Mouse (Mus musculus): ENCODE data around the gene Nav3.

Gene Nav3

DNA sequence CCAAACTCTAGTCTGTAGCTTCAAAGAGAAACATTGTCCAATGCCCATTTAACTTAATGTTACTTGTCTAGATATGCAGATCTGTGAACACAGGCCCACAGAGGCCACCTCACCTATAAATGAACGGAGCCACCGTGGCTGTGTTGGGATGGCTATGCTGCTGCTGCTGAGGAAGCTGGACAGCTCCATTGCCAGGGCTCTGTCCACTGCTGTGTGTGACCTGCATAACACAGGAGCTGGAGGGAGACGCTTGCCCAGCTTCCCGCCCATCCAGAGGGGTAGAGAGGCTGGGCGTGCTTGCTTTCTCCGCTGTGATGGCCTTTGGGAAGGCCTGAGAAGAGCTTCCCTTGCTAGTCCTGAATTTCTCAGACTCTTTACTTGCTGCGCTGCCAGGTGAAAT, 603.6 kb downstream of the Nav3 start:
- no peak for DNase-seq (ENCODE audit: extremely low spot score, low read depth, low spot score)

DNA sequence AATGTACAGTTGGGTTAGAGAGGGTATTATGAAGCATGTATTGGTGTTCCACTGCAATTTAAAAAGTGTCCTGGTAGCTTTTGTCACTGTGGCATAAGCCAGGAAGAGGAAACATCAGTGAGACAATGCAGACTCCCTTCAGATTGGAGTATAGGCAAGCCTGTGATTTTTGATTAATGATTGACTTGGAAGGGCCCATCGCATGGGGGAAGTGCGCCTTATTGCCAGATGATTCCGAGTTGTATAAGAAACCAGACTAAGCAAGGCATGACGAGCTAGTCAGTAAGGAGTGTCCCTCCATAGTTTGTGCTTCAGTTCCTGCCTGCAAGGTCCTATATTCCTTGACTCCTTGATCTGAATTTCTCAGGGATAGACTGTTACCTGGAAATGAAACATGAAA, 608.4 kb downstream of the Nav3 start:
- DNase-seq (ENCODE audit: extremely low spot score, low read depth, low spot score), result no peak

DNA sequence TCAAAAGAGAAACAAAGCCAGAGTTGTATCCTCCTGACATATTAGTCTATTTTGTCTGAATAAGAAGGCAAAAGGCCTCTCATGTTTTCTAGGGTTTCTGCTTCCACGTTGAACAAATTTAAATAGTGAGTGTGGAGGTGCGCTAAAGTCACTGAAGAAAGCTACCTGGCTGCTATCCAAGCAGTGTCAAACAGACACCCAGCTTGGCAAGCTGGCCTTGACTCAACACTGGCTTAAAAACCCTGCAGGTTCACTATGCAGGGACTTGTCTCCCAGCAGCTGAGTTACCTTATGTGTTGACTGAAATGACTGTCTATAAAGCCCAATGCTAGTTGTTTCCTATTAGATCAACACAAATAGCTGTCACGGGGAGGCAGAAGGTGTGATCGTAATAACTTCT, 612.3 kb downstream of the Nav3 start:
- DNase-seq (ENCODE audit: extremely low spot score, low read depth, low spot score), result no peak

DNA sequence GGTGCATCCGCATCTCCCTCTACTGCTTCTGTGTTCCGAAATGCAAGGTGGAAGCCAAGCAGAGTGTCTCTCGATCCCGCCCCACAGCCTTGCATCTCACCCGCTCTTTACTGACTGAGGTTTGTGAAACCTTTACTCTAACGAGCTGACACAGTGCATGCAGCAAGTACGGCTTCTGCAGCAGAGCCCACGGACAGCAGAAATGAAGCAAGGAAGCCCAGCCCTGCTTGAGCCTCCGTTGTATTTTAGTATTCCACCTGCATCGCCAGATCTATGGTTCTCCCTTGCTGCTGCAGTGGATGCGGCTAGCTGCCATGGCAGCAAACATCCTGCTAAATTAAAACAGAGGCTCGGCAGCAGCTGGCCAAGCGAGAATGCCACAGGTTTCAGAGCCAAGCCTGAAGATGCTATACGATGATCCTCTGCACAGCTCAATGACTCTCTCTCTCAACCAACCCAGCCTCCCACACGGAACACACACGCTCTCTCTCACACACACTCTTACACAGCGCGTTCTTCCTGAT, 623.2 kb downstream of the Nav3 start:
- DNase-seq (ENCODE audit: extremely low spot score, low read depth, low spot score), result no peak

DNA sequence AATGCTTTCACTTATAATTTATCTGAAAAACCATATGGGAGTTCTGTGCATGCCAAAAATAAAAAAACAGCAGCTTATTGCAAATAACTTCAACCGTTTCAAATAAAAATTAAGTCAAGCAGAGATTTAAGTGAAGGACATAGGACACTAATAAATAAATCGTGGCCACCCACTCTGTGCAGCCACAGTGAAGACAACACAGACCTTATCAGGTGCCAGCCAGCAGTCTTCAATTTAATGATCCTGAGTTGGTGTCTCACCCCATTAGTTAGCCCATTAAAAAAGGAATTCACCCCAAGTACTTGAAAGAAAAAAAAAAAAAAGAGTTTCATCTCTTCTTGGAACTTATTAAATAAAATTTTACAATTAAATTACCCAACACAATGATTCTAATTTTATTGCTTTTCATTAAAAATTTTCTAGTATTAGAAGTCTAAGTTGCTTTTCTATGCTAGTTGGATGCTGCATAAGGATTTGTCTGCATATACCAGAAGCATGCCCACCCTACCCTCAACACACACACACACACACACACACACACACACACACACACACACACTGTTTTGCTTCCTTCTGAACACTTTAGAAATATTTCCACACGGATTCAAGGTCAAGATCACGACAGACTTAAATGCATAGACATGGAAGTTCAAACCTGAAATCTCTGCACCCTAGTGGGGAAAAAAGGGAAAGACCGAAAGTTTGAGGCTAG, 649.1 kb downstream of the Nav3 start:
- DNase-seq (ENCODE audit: extremely low spot score, low read depth, low spot score), result no peak

DNA sequence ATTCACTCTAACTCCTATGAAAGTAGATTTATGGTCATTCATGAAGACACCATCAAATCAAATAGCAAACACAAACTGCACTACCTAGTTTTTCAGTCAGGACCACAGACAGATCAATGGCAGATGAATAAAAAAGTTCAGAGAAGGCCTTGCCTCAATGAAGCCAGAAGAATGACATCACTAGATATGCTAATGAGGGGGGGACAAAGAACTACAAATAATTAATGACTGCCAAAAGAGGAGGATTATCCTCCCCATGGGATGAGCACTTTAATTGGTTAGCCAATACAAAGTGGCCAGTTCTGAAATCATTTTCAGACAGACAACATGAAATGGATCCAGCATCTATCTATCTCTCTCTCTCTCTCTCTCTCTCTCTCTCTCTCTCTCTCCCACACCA, 652.6 kb downstream of the Nav3 start:
- DNase-seq (ENCODE audit: extremely low spot score, low read depth, low spot score), result no peak

DNA sequence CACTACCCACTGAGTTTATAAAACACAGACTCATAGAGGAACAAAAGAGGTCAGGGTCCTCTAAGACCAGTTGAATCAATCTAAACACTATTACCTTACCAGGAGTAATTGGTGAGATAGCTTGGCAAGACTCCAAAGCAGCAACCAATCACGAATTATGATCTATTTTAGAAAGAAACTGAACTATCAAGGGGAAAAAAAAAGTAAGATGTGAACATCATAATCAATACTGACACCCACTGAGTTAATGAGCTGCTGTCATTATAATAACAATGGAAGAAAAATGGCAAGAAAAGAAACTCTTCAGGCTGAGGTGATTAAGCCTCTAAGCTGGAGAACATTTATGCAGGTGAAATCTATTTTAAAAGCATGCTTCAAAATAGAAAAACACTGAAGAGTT, 653.8 kb downstream of the Nav3 start:
- DNase-seq (ENCODE audit: extremely low spot score, low read depth, low spot score), result no peak

DNA sequence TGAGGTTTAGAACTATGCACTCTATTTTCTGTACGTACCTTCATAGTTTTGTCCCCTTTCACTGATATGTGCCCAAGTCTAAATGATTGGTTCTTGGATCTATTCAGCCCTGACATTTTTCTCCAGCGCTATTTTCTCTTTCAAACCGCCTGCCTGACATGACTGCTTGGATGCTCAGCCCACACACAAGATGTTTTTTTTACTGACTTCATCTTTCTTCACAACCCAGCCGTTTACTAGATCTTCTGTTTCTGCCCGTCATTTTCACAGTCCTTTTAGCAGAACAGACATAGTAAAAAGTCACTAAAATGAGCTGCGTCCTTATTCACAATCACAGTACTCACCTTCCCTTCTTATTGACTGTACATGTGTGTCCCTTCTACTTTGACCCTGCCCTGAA, 656.8 kb downstream of the Nav3 start:
- DNase-seq (ENCODE audit: extremely low spot score, low read depth, low spot score), result no peak

DNA sequence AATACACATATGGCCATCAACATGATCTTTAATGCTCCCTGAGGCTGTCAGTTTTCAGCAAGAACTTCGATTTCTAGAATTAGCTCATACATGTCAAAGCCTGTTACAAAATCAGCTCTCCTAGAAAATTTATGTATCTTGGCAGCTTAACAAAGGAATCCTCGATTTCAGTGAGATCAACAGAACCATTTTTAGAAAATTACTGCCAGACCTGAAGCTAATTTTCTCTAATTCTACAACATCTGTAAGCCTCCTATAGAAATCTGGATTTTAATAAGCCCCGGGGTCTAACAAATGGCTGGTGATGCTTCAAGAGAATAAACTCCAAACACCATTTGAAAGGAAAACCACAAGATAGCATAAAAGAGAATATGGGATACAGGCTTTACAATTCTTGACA, 659.0 kb downstream of the Nav3 start:
- no peak for DNase-seq (ENCODE audit: extremely low spot score, low read depth, low spot score)

DNA sequence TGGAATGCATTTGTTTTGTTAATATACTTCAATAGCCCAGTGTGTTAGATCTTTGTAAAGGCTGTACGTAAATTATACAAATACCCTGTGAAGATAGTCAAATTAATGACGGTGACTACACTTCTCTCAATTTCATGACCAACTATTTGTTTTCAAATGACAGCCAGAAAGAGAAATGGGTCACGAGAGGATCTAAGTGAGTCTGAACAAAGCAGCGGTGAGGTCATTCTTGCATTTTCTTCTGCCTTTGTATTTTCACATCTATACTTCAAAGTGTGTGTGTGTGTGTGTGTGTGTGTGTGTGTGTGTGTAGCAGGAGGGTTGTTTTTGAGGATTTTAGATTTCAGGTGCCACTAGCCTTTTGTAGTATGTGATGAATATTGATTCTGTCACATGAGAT, 662.5 kb downstream of the Nav3 start:
- no peak for DNase-seq (ENCODE audit: extremely low spot score, low read depth, low spot score)

DNA sequence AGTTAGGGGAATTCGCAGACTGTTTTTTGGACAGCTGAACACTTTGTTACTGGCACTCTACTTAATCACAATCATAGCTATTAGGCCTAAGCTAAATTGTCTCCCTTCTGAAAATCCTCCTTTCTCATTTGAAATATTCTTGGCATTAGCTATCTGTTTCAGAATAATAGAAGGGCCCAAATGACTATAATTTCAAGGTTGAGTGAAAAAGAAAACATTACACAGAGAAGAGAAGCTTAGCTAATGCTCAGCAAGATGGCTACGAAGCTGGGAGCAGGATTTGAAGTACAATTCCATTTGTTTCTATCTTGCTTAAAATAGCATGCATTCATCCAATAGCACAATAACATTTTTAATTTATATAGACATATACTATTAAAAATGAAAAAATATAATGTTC, 667.3 kb downstream of the Nav3 start:
- no peak for DNase-seq (ENCODE audit: extremely low spot score, low read depth, low spot score)

DNA sequence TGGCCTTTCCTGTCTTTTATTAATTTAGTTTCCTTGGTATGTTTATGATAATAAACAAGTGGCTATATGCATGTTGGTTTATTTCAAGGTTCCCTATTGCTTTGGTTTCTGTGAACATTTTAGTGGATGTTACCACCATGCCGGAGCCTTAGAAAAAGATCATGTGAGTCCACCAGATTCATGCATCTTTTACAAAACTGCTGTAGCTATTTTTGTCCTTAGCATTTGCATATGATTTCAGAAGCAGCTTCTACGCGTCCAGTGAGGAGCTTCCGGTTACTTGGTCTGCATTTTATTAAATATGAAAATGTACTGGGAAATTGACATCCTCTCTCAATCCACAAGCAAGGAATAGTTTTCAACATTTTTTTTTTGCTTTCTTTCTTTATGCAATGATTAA, 676.9 kb downstream of the Nav3 start:
- DNase-seq (ENCODE audit: extremely low spot score, low read depth, low spot score), result no peak

DNA sequence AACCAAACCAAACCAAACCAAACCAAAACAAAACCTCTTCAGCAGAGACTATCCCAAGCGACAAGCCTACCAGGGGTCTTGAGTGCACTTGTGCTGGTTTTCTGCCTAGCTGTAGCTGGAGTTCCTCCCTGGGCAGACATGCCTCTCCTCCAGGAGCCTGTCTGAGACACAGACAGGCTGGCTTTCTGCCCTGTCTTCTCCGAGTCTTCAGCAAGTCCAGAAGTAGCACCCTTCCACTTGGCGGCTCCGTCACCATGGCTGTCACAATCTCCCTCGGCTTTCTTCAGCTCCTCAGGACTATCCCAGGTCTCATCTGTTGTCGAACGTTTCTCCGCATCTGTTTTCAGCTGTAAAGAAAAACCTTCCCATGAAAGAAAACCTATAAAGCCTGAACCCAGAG, 686.9 kb downstream of the Nav3 start:
- DNase-seq (ENCODE audit: extremely low spot score, low read depth, low spot score), result no peak

DNA sequence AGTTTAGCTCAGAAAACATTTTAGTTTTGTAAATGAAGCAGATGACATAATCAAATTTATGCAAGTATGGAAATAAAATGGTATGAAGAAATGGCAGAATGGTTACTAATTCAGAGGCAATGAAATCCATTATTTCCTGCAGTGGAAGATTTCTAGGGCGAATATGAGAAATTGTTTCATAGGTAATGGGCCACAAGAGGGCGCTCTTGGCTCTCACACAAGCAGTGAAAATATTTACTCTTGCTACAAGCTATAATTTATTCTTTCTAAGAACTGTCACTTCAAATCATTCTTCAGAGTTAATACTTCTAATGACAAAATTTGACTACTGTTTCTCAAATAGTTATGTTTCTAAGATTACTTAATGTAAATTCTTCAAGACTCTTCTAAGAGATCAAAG, 690.4 kb downstream of the Nav3 start:
- peak; percentile 30 for DNase-seq (ENCODE audit: extremely low spot score, low read depth, low spot score)

DNA sequence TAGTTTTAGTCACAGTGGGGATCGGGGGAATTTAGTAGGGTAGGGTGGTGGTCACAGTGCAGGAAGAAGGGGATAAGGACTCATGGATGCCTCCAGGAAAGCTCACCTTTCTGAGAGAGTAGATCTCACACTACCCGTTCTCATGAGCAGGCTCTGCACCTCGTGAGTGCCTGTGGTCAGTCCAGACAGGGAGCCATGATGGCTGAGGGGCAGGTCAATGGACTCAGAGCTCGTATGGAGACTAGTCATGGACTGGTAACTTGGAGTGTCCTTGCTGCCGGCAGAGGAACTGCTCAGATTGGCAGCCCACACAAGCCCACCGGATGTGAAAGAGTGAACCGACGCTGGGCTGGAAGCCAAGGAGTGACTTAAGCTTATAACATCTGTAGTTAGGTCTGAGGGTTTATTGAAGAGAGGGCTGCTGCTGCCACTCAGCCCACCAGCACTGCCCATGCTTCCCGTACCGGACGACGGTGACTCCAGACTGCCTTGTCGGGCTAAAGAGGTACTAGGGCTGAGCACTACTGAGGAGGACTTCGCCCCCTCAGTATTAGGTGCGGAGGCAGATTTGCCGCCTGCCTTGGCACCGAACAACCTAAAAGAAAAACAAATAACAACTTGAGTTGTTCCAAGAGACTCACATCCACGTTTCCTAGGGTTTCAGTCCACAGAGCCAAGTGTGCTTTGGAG, 691.4 kb downstream of the Nav3 start:
- no peak for DNase-seq (ENCODE audit: extremely low spot score, low read depth, low spot score)

DNA sequence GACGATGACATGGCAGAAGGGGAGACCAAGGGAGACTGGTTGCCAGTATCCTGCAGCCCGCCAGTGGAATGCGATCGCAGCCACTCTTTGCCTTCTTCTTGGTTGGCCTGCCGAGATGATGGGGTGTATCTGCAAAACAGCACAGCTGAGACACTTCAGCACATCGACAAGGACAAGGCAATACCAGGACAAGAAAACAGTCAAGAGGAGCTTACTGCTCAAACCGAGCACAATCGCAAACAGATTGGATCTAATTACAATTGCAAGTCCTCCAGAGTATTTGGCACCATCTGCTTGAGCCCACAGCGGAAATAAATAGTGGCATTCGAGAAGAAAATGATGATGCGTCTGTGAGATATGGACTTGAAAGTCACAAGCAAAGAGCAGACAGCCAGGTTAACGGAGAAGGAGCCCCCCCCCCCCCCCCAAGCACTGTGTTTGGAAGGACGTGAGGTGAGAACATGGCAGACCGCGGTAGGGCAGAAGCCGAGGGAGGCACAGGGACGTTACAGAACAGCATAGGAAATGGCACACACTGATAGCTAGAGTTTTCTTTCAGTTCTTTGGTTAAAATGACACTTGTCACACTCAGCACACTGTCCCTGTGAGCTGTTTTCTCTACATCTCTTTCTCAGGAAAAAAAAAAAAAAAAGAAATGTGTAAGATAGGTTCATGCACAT, 696.9 kb downstream of the Nav3 start:
- DNase-seq (ENCODE audit: extremely low spot score, low read depth, low spot score), result no peak

DNA sequence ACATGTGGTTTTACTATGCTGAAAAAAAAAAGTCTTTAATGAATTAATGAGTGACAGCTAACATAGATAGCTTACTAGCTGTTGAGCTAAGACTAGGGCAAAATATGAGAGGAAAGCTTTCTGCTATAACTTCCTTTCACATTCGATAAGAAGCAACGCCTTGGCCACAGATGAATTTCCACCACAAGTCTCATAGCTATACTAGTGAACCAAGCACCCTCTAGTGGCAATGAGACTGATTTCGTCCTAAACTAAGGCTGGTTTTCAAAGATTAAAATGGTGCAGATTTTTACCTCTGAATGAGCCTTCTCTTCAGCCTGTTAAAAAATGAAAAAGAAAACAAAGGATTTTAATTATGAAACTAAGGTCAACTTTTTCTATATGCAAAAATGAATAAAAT, 709.1 kb downstream of the Nav3 start:
- no peak for DNase-seq (ENCODE audit: extremely low spot score, low read depth, low spot score)

DNA sequence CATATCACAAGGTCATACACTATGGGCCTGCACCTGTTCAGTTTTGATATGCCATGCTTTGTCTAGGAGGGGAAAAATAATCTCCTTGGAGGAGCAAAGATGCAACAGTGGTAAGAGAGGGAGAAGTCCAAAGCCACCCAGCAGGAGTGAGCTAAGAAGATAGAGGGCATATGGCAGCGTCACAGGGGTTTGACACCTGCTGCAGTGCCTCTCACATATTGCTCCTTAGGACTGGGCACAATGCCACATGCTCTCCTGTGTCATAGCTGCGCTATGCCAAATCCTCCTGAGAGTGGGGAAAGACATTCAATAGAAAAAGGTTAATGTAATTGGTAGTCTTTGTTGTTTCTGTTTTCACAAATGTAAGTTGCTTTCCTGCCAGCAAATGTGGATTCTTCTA, 714.3 kb downstream of the Nav3 start:
- no peak for DNase-seq (ENCODE audit: extremely low spot score, low read depth, low spot score)

DNA sequence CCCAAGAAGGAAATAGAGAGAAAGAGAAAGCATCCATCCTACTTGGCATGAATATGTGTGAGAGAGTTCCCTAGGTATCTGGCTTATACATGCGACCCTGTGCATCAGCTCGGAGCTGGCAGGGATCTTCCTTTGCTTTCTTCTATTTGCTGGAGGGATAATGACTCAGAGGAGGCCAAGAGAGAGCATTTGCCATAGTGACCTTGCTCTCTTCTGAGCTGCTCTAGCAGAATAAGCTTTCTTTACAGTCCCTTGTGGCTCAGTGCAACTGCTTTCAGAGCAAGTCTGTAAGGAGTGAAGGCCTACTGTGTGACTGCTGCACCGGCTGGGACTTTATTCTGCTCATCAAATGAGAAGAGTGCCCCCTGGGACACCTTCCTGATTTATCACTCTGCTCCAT, 715.7 kb downstream of the Nav3 start:
- no peak for DNase-seq (ENCODE audit: extremely low spot score, low read depth, low spot score)

DNA sequence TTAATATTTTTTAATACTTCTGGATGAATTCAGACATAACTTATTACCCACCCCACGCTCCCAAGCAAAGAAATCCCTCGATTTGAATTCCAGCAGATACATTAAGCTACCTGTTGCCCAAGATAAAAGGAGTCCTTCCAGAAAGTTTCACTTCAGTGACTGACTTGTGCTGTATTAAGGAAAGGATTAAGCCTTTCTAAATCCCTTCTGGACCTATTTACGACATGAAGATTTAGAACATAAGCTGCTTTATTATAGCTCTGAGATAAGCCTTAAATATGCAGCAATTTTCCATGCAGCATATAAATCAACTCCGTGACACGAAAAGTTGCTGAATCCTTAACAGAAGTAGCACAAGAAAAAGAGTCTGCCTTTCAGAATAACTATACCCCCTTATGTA, 732.4 kb downstream of the Nav3 start:
- DNase-seq (ENCODE audit: extremely low spot score, low read depth, low spot score), result no peak

DNA sequence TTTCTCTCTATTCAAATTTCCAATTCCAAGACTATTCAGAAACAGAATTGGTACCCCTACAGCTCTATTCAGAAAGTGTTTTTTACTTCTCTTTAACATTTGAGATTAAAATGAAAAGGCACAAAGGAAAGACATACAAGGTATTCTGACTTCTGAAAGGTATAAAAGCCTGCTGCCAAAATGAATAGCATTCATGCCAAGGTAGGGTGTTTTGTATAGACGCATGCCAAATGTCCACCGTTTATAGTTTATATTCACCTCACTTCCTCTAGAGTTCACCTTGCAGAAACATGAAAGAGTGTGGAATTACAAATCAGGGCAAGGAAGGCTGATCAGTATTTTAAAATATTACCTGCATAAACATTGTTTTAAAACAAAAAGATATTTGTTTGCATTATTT, 737.2 kb downstream of the Nav3 start:
- no peak for DNase-seq (ENCODE audit: extremely low spot score, low read depth, low spot score)

DNA sequence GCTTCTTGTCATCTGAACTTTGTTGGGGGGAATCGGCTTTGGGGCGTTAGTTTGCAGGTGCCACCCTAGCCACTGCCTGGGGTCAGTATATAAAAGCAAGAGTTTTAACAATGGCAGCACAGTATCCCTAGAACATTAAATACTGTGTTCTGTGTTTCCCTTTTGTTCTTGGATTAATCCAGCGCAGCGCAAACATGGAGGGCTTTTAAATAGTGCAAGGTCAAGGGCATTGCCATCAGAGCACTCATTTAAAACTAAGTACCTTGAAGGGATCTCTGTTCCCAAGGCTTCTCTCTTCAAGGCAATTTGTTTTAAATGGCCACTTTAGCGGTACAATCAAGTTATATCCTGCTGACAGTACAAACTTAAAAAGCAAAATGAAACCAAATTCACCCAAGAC, 737.6 kb downstream of the Nav3 start:
- DNase-seq (ENCODE audit: extremely low spot score, low read depth, low spot score), result no peak

Data from hindlimb bud, embryonic 11.5 days (tissue).